Mouse (Mus musculus) embryonic facial prominence, embryonic 11.5 days (tissue): ENCODE measurements at regions not wholly inside any gene's neighbourhood (a gene's known extent, or its start where the extent isn't known, plus 50 kb on each side); places are given as distances from the start of the nearest gene placed in this dataset.

Experiments used
- ATAC-seq: fragments of 200-750 bp; cut with Nextera tagmentation; replicated peaks from 2 replicates; pipeline ENCODE4 v1.8.0; 2017; ENCODE audit warnings: low read depth; ENCODE audit not compliant: insufficient number of reproducible peaks, low FRiP score, low TSS enrichment
- DNase-seq: peaks from one replicate; pipeline ENCODE4 v3.0.0-alpha.2; 2015; ENCODE audit warnings: low spot score
- H3K27ac ChIP-seq: fragments of 300-500 bp; sonication (generic); replicated peaks from 2 replicates; pipeline ENCODE4 v1.5.1; 2014; ENCODE audit warnings: mild to moderate bottlenecking, low read depth, low read length, control low read depth
- H3K27me3 ChIP-seq: fragments of 300-500 bp; sonication (generic); 2 replicates; pipeline ENCODE4 v1.6.1; 2014; ENCODE audit warnings: mild to moderate bottlenecking, low read length, moderate library complexity, mixed read lengths; ENCODE audit not compliant: control insufficient read depth, insufficient read depth
- H3K36me3 ChIP-seq: fragments of 300-500 bp; sonication (generic); replicated peaks from 2 replicates; pipeline ENCODE4 v1.6.1; 2014; ENCODE audit warnings: low read depth, mild to moderate bottlenecking, low read length, moderate library complexity, mixed read lengths; ENCODE audit not compliant: control insufficient read depth, insufficient read depth
- H3K4me1 ChIP-seq: fragments of 300-500 bp; sonication (generic); 2 replicates; pipeline ENCODE4 v1.6.1; 2014; ENCODE audit warnings: low read length, mixed read lengths; ENCODE audit not compliant: control insufficient read depth, insufficient read depth
- H3K4me2 ChIP-seq: fragments of 300-500 bp; sonication (generic); 2 replicates; pipeline ENCODE4 v1.6.1; 2014; ENCODE audit warnings: low read depth, mild to moderate bottlenecking, control low read depth, low read length, moderate library complexity
- H3K4me3 ChIP-seq: fragments of 300-500 bp; sonication (generic); 2 replicates; pipeline ENCODE4 v1.5.1; 2014; ENCODE audit warnings: low read depth, low read length, control low read depth
- H3K9ac ChIP-seq: fragments of 300-500 bp; sonication (generic); replicated peaks from 2 replicates; pipeline ENCODE4 v1.6.1; 2014; ENCODE audit warnings: mild to moderate bottlenecking, control low read depth, low read length
- H3K9me3 ChIP-seq: fragments of 300-500 bp; sonication (generic); replicated peaks from 2 replicates; pipeline ENCODE4 v1.6.1; 2016; ENCODE audit warnings: mild to moderate bottlenecking, low read length, inconsistent platforms, mixed read lengths; ENCODE audit not compliant: control insufficient read depth
- WGBS: fragments of 180-500 bp; shearing (Covaris S2); extraction: QIAGEN DNeasy Blood & Tissue Kit; methylation state at CpG from one replicate; pipeline ENCODE4 v1.1.7; 2014; 5-methylcytosine and 5-hydroxymethylcytosine counted together

GRCm38 (mm10) chr16:37725745-37726144 is 50.9 kb upstream of the Fstl1 start:
- no peak for DNase-seq
- Histone ChIP-seq H3K27ac (no peak overlapping the region), H3K4me3 (no peak overlapping the region), H3K36me3 (no peaks in the 10 kb centered on the region), H3K27me3 (no peaks in the 10 kb centered on the region), H3K4me1 (no peaks in the 10 kb centered on the region; the same call in 1 of the 2 replicates), H3K9ac (no peak overlapping the region), H3K4me2 (no peak overlapping the region), H3K9me3 (no peaks in the 10 kb centered on the region)
- 95% methylated on average over 4 of the region's 4 CpGs for WGBS
- ATAC-seq: no peak

- Histone ChIP-seq H3K4me1 (peaks cover 2% of the 10 kb centered on the region; the same call in 1 of the 2 replicates), H3K27ac (no peak overlapping the region), H3K27me3 (no peaks in the 10 kb centered on the region), H3K9me3 (no peaks in the 10 kb centered on the region), H3K9ac (no peak overlapping the region), H3K36me3 (no peaks in the 10 kb centered on the region), H3K4me2 (no peak overlapping the region), H3K4me3 (no peak overlapping the region)
- no peak for DNase-seq
- no peak for ATAC-seq
- 40% methylated on average over 7 of the region's 7 CpGs for WGBS
Observed at GRCm38 (mm10) chr16:37715173-37715572, 60.9 kb upstream of the Ndufb4 start.

DNA sequence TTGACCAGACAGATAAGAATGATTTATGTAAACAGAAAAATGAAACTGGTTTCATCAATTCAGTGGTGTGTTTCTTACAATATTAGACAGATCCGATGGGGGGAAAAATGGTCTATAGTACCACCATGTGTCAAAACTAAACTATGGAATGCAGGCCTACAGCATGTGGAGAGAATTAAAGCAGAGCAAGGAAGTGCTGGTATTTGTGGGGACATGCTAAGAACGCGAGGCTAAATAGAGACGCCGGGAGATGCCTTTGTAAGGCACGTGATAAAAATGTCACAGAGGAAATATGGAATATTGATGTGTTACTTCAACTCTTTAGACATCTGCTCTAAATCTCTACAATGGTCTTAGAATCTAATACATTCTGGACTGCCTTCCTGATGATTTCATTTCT is 60.0 kb upstream of the Ndufb4 start:
- Histone ChIP-seq H3K9ac (no peak overlapping the region), H3K4me1 (peaks cover 2% of the 10 kb centered on the region; the same call in 1 of the 2 replicates), H3K36me3 (no peaks in the 10 kb centered on the region), H3K27ac (no peak overlapping the region), H3K27me3 (no peaks in the 10 kb centered on the region), H3K9me3 (no peaks in the 10 kb centered on the region), H3K4me2 (no peak overlapping the region), H3K4me3 (no peak overlapping the region)
- no peak for ATAC-seq
- WGBS: 53% methylated on average over 6 of the region's 6 CpGs
- DNase-seq: peak; percentile 20

DNA sequence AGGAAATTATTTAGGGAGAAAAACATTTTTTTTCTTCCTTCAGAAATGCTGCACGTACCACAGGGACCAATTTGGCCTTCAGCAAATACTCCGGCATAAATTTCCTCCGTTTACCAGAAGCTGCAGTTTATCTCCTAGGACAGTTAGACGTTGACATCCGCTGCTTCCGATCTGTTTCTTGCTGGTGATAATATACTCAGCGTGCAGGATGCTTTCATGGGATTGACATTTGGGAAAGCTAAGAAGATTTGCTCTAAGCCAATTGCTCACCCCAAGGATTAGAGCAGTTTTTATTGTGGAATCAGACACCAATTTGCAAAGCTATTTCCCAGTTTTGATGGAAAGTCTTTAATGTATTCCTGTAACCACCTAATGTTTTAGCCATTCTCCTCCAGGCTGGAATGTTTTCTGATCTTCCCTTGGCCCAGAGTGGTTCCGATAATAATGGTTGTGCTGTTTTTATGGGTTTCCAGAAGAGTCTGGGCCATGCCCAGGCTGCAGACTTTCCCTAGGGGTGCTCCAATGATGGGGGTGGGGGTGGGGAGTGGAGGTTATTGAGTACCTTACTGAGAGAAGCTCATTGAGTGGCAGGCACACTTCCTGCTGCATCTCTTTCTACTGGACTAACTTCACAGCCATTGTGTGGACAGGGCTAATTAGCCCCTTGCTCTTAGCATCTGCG is 52.1 kb upstream of the Ndufb4 start:
- no peak for DNase-seq
- no peak for ATAC-seq
- no peak overlapping the region for H3K4me2 ChIP-seq

DNA sequence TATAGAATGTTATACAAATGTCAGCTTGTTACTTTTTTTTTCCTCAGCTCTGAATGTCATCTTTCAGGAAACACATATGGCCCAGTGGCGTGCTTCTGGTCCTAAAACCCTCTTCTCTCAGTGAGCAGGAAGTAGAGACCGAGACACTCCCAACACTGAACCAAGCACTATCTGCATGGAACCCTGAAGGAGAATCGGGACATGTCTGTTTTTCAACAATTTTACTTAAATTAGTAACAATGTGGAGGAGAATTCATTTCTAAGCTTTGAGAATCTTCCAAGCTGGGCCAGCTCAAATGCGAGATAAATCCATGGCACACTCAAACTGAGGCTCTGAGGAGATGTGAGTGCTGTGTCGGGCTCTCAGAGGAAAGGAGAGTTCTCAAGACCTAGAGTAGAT is 51.0 kb upstream of the Ndufb4 start:
- 84% methylated on average over 5 of the region's 5 CpGs for WGBS
- Histone ChIP-seq H3K4me3 (no peak overlapping the region), H3K27me3 (no peaks in the 10 kb centered on the region), H3K36me3 (no peaks in the 10 kb centered on the region), H3K9ac (no peak overlapping the region), H3K9me3 (no peaks in the 10 kb centered on the region), H3K4me2 (no peak overlapping the region), H3K27ac (no peak overlapping the region), H3K4me1 (no peaks in the 10 kb centered on the region)
- no peak for ATAC-seq
- DNase-seq: no peak

More for the DNA sequence above, 52.1 kb upstream of the Ndufb4 start:
- Histone ChIP-seq H3K4me3 (no peak overlapping the region), H3K9me3 (no peaks in the 10 kb centered on the region), H3K4me1 (no peaks in the 10 kb centered on the region), H3K27me3 (no peaks in the 10 kb centered on the region), H3K36me3 (no peaks in the 10 kb centered on the region), H3K27ac (no peak overlapping the region), H3K9ac (no peak overlapping the region)
- 67% methylated on average over 9 of the region's 9 CpGs for WGBS

DNA sequence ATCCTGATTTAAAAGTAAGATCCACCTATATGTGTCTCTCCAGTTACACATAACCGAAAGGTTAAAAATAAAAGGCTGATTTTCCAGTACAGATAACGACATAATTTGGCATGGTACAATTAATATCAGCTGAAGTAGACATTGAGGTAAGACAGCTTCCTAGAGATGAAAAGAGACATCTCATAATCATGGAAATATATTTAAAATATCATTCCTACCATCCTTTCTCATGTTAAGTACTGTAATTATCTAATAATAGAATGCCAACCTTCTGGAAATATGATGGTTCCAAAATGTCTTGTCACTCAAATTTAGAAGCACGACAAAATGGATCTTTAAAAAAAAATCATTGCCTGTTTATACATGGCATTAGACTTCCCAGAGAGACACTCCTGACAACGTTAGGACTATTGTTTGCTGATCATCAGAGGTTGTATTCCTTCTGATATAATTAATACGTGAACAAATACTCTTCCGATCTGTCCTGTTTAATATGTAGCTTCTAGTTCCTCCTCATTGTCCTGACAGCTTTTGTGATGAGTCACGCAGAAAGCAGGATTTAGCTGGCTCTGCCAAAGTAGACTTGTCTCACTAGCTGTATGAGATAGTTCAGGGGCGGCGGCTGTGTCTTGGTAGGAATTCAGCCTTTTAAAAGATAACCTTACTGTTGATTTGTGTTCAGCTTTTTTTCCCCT is 50.4 kb upstream of the Ndufb4 start:
- H3K9me3 ChIP-seq: no peaks in the 10 kb centered on the region
- no peaks in the 10 kb centered on the region for H3K36me3 ChIP-seq
- no peak overlapping the region for H3K27ac ChIP-seq
- DNase-seq: no peak
- WGBS: 83% methylated on average over 9 of the region's 9 CpGs
- no peak overlapping the region for H3K4me2 ChIP-seq
- no peak for ATAC-seq
- no peak overlapping the region for H3K4me3 ChIP-seq
- H3K9ac ChIP-seq: no peak overlapping the region
- H3K27me3 ChIP-seq: no peaks in the 10 kb centered on the region
- no peaks in the 10 kb centered on the region for H3K4me1 ChIP-seq
